Mouse (Mus musculus): ENCODE data around the gene Knop1. TPM values are rescaled to one million over a fixed set of nuclear protein-coding genes. Genes with fewer than 3 reads are reported as not detected.
A peak's percentile ranks its signal among the peaks of the same experiment; 100 is the strongest.

Gene Knop1
- polyA plus RNA-seq, 1 experiment, result 1.9 TPM

DNA sequence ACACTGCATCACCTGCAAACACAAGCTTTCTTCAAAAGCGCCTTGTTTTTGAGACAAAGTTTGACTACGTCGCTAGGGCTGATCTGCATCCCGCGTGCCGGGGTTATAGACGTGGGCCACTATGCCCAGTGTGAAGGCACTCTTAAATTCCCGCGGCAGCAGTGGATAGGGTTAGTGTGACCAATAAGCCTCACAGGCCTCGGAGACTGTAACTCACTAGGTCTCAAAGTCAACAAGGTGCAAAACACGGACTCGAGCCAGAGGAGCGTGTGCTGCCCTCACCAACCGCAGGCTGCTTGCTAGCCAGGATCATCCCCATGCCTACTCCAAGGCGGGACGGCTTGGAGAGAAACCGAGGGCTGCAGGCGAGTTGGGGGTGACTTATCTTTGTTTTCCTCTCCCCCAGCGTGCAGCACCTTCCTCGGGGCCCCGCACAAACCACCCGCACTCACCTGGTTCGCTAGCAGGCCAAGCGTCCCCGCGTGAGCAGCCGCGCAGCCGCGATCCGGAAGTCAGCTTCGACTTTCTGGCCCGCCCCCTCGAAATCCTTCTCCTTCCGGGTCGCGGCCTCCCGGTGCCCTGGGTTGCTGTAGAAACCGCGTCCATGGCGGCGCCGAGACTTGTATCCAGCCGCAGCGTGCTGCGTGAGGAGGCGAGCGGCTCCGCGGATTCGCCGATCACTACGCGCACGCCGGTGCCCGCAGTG, 730 bp downstream of the Knop1 start, which contains the start of gene Iqck:
Iqck (plus strand) TSS at position 582 of the 706 bp plus-strand sequence.
- H3K4me3 ChIP-seq (ENCODE audit: low read depth, low read length), result peak within 1 kb of the TSS; percentile 87

GRCm38 (mm10) chr7:118854606-118855005, 1.4 kb downstream of the Knop1 start:
- TF ChIP-seq CTCF (IDR thresholded peaks at IDR 0.05; ENCODE audit: extremely low read depth, insufficient read length, insufficient replicate concordance, low read depth, low read length) (no peak), POLR2A (IDR thresholded peaks at IDR 0.05; ENCODE audit: low read depth, low read length) (no peak)

More for the DNA sequence above, 730 bp downstream of the Knop1 start, which contains the start of gene Iqck:
- no peaks in the 10 kb centered on the region for H3K27me3 ChIP-seq (ENCODE audit: control insufficient read depth, insufficient read depth, low read length)
- peaks cover 9% of the 10 kb centered on the region; the same call in 1 of the 2 replicates for H3K36me3 ChIP-seq (ENCODE audit: control insufficient read depth, insufficient read depth, low read length)
- peaks cover 8% of the 10 kb centered on the region; the same call in 1 of the 2 replicates for H3K4me1 ChIP-seq (ENCODE audit: control insufficient read depth, insufficient read depth, insufficient read length, low read length)
- H3K27ac ChIP-seq (ENCODE audit: insufficient read depth, low read depth, low read length), result 0 out of 2 replicates have a peak within 1 kb of the TSS, but pooled peaks have one; percentile 4
- 1% methylated on average over 57 of the region's 57 CpGs for WGBS
- TF ChIP-seq CTCF (IDR thresholded peaks at IDR 0.05; ENCODE audit: extremely low read depth, insufficient read length, insufficient replicate concordance, low read depth, low read length) (no peak), POLR2A (IDR thresholded peaks at IDR 0.05; ENCODE audit: low read depth, low read length) (peak; percentile 56)

GRCm38 (mm10) chr7:118852611-118853010, 3.4 kb downstream of the Knop1 start:
- 80% methylated on average over 4 of the region's 4 CpGs for WGBS
- no peak for TF ChIP-seq POLR2A (IDR thresholded peaks at IDR 0.05; ENCODE audit: low read depth, low read length)
- TF ChIP-seq CTCF (IDR thresholded peaks at IDR 0.05; ENCODE audit: extremely low read depth, insufficient read length, insufficient replicate concordance, low read depth, low read length), result no peak
- Histone ChIP-seq H3K27me3 (ENCODE audit: control insufficient read depth, insufficient read depth, low read length) (no peaks in the 10 kb centered on the region), H3K4me1 (ENCODE audit: control insufficient read depth, insufficient read depth, insufficient read length, low read length) (peaks cover 8% of the 10 kb centered on the region; the same call in 1 of the 2 replicates), H3K4me3 (ENCODE audit: low read depth, low read length) (no peak overlapping the region), H3K36me3 (ENCODE audit: control insufficient read depth, insufficient read depth, low read length) (peaks cover 17% of the 10 kb centered on the region), H3K27ac (ENCODE audit: insufficient read depth, low read depth, low read length) (no peak overlapping the region)

More at GRCm38 (mm10) chr7:118854606-118855005, 1.4 kb downstream of the Knop1 start:
- Histone ChIP-seq H3K36me3 (ENCODE audit: control insufficient read depth, insufficient read depth, low read length) (peaks cover 10% of the 10 kb centered on the region; the same call in 1 of the 2 replicates), H3K27ac (ENCODE audit: insufficient read depth, low read depth, low read length) (no peak overlapping the region), H3K4me3 (ENCODE audit: low read depth, low read length) (peak overlapping the region; percentile 87; the same call in 1 of the 2 replicates), H3K4me1 (ENCODE audit: control insufficient read depth, insufficient read depth, insufficient read length, low read length) (peaks cover 8% of the 10 kb centered on the region; the same call in 1 of the 2 replicates), H3K27me3 (ENCODE audit: control insufficient read depth, insufficient read depth, low read length) (no peaks in the 10 kb centered on the region)
- WGBS, result 4% methylated on average over 3 of the region's 3 CpGs

DNA sequence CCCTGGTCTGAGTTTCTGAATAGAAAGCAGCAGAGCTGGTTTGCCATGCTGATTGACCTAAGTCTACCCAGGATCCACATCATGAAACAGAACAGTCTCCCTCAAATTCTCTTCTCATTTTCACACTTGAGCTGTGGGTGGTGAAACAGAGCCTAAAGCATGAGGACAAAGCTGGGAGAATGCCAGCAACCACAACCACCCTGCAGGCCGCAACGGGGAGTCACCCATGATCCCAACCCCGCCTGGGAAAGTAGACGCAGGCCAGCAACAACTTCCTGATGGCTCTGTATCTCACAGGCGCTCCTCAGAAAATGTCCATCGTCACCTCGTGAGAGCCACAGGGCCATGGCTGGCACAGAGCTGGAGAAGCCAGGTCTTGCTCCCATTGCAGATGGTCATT, 4.5 kb downstream of the Knop1 start:
- Histone ChIP-seq H3K36me3 (ENCODE audit: control insufficient read depth, insufficient read depth, low read length) (peaks cover 22% of the 10 kb centered on the region), H3K27me3 (ENCODE audit: control insufficient read depth, insufficient read depth, low read length) (no peaks in the 10 kb centered on the region), H3K27ac (ENCODE audit: insufficient read depth, low read depth, low read length) (no peak overlapping the region), H3K4me1 (ENCODE audit: control insufficient read depth, insufficient read depth, insufficient read length, low read length) (peaks cover 8% of the 10 kb centered on the region; the same call in 1 of the 2 replicates), H3K4me3 (ENCODE audit: low read depth, low read length) (no peak overlapping the region)
- 48% methylated on average over 7 of the region's 7 CpGs for WGBS
- TF ChIP-seq POLR2A (IDR thresholded peaks at IDR 0.05; ENCODE audit: low read depth, low read length) (no peak), CTCF (IDR thresholded peaks at IDR 0.05; ENCODE audit: extremely low read depth, insufficient read length, insufficient replicate concordance, low read depth, low read length) (no peak)

- Histone ChIP-seq H3K36me3 (ENCODE audit: control insufficient read depth, insufficient read depth, low read length) (peaks cover 26% of the 10 kb centered on the region), H3K4me3 (ENCODE audit: low read depth, low read length) (no peak overlapping the region), H3K4me1 (ENCODE audit: control insufficient read depth, insufficient read depth, insufficient read length, low read length) (peaks cover 5% of the 10 kb centered on the region; the same call in 1 of the 2 replicates), H3K27ac (ENCODE audit: insufficient read depth, low read depth, low read length) (no peak overlapping the region), H3K27me3 (ENCODE audit: control insufficient read depth, insufficient read depth, low read length) (no peaks in the 10 kb centered on the region)
- no peak for TF ChIP-seq POLR2A (IDR thresholded peaks at IDR 0.05; ENCODE audit: low read depth, low read length)
- TF ChIP-seq CTCF (IDR thresholded peaks at IDR 0.05; ENCODE audit: extremely low read depth, insufficient read length, insufficient replicate concordance, low read depth, low read length), result no peak
- 38% methylated on average over 9 of the region's 9 CpGs for WGBS
Measured at GRCm38 (mm10) chr7:118850676-118851290, 5.3 kb downstream of the Knop1 start.

DNA sequence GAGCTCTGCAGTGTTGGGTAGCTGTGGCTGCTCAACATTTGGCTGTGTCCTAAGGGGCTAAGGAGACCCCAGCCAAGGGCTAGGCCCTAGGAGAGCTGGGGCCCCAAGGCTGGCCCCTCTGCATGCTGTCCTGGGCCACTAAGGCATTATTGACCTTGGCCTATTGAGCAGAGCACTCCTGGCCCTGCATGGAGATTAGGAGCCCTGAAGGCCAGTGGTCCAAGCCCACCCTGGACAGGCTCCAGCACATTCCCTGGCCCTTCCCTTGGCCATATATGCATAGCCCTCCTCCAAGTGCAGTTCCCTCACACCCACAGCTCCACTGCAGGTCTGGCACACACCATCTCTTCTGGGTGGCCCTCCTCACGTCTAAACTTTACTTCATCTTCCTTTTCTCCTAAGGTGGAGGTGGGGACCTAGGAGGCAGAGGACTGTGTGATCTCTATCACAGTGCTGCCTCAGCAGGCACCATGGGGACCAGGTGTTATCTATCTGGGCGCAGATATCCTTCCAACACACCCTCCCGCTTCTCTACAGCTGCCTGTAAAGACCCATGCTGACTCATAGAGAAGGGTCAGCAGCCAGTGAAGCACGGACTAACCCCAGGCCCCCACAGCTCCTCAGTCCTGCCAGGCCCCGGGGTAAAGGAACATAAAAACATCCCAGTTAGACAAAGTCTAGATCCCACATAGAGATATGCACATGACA, 6.4 kb downstream of the Knop1 start:
- H3K36me3 ChIP-seq (ENCODE audit: control insufficient read depth, insufficient read depth, low read length), result peaks cover 28% of the 10 kb centered on the region
- WGBS, result 62% methylated on average over 5 of the region's 5 CpGs
- H3K27ac ChIP-seq (ENCODE audit: insufficient read depth, low read depth, low read length), result no peak overlapping the region
- no peaks in the 10 kb centered on the region for H3K27me3 ChIP-seq (ENCODE audit: control insufficient read depth, insufficient read depth, low read length)
- TF ChIP-seq CTCF (IDR thresholded peaks at IDR 0.05; ENCODE audit: extremely low read depth, insufficient read length, insufficient replicate concordance, low read depth, low read length) (no peak), POLR2A (IDR thresholded peaks at IDR 0.05; ENCODE audit: low read depth, low read length) (no peak)
- H3K4me3 ChIP-seq (ENCODE audit: low read depth, low read length), result no peak overlapping the region
- peaks cover 5% of the 10 kb centered on the region; the same call in 1 of the 2 replicates for H3K4me1 ChIP-seq (ENCODE audit: control insufficient read depth, insufficient read depth, insufficient read length, low read length)
